ENCODE assay signal across 8 mouse cellular contexts in the genomic region with DNA sequence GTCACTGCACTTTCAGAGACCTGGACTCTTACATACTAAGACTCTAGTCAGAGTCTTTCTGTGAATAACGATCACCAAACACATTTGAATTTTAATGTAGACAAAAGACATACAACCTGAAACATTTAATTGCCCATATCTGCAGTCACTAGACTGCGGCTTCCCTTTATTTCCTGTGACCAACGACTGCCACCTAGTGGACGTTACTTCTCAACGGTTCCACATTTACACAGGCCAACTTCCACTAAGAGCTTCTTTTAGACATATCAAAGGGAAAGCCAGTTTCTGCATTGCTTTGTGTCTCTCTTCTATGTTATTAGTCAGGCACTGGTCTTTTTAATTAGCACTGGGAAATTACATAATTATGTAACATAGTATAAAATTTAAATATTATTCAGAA. TPM values are rescaled to one million over a fixed set of nuclear protein-coding genes. Genes with fewer than 3 reads are reported as not detected.
A peak's percentile ranks its signal among the peaks of the same experiment; 100 is the strongest.
DNase-seq lines count a peak whose midpoint lies in the region; ATAC-seq and TF ChIP-seq lines count a peak whose summit lies in the region.

No protein-coding gene starts in this region.

- no peaks in the 10 kb centered on the region for H3K36me3 ChIP-seq in ES-E14 (ENCODE audit: control insufficient read depth, insufficient read depth, low read length, poor library complexity, severe bottlenecking)
- no peaks in the 10 kb centered on the region for H3K36me3 ChIP-seq in kidney, postnatal 0 days (ENCODE audit: insufficient read depth, low read length)
- no peaks in the 10 kb centered on the region for H3K36me3 ChIP-seq in liver, embryonic 16.5 days (ENCODE audit: control insufficient read depth, insufficient read depth)
- H3K36me3 ChIP-seq in neural tube, embryonic 13.5 days, result peaks cover 12% of the 10 kb centered on the region

- peak; percentile 75 for DNase-seq in A20 (ENCODE audit: low read depth, low spot score)
- peak; percentile 67 for DNase-seq in ES-E14 (ENCODE audit: low read depth, low spot score)
- DNase-seq in cerebellum, adult 9-11 months, result peak; percentile 22
- peak; percentile 18 to 50 for DNase-seq in frontal cortex, postnatal 14 days (ENCODE audit: low spot score in 2 of 2)
- peak; percentile 94 for DNase-seq in kidney, postnatal 0 days (ENCODE audit: low spot score)
- no peak for DNase-seq in ovary, adult 18-20 months (ENCODE audit: low spot score)

- no peak overlapping the region for H3K27ac ChIP-seq in ES-E14 (ENCODE audit: insufficient read depth, low read depth, low read length, poor library complexity, severe bottlenecking)
- no peak overlapping the region for H3K27ac ChIP-seq in kidney, postnatal 0 days
- no peak overlapping the region for H3K27ac ChIP-seq in liver, embryonic 16.5 days (ENCODE audit: low read length)
- H3K27ac ChIP-seq in neural tube, embryonic 13.5 days (replicated peaks), result no peak overlapping the region

- H3K9ac ChIP-seq in ES-E14 (ENCODE audit: insufficient read depth, low read depth, low read length, poor library complexity, severe bottlenecking), result no peak overlapping the region
- H3K9ac ChIP-seq in kidney, postnatal 0 days (ENCODE audit: low read depth, low read length), result no peak overlapping the region
- no peak overlapping the region for H3K9ac ChIP-seq in liver, embryonic 16.5 days (ENCODE audit: low read depth, low read length)
- H3K9ac ChIP-seq in neural tube, embryonic 13.5 days, result no peak overlapping the region

- WGBS in kidney, postnatal 0 days, result 5% methylated on average over 5 of the region's 5 CpGs
- 5% methylated on average over 5 of the region's 5 CpGs for WGBS in liver, embryonic 16.5 days (ENCODE audit: insufficient replicate concordance)
- WGBS in neural tube, embryonic 13.5 days, result 7% methylated on average over 5 of the region's 5 CpGs

- no peaks in the 10 kb centered on the region for H3K9me3 ChIP-seq in ES-E14 (ENCODE audit: control insufficient read depth, insufficient read depth, low read depth, low read length)
- no peaks in the 10 kb centered on the region for H3K9me3 ChIP-seq in kidney, postnatal 0 days (replicated peaks; ENCODE audit: low read length)
- H3K9me3 ChIP-seq in liver, embryonic 16.5 days (replicated peaks; ENCODE audit: control insufficient read depth, low read length), result no peaks in the 10 kb centered on the region
- H3K9me3 ChIP-seq in neural tube, embryonic 13.5 days, result no peaks in the 10 kb centered on the region

- no peak overlapping the region for H3K4me2 ChIP-seq in kidney, postnatal 0 days (ENCODE audit: low read length)
- no peak overlapping the region for H3K4me2 ChIP-seq in liver, embryonic 16.5 days (ENCODE audit: low read depth, low read length)
- H3K4me2 ChIP-seq in neural tube, embryonic 13.5 days, result no peak overlapping the region

- peak; percentile 92 for TF ChIP-seq CTCF in kidney, postnatal 0 days (IDR thresholded peaks at IDR 0.05; ENCODE audit: low read depth)

- H3K27me3 ChIP-seq in kidney, postnatal 0 days (ENCODE audit: insufficient read depth, low read length), result no peaks in the 10 kb centered on the region
- H3K27me3 ChIP-seq in liver, embryonic 16.5 days (ENCODE audit: control insufficient read depth, insufficient read depth, low read depth, low read length), result no peaks in the 10 kb centered on the region
- no peaks in the 10 kb centered on the region for H3K27me3 ChIP-seq in neural tube, embryonic 13.5 days

- no peak overlapping the region for H3K4me3 ChIP-seq in ES-E14 (ENCODE audit: insufficient read depth in 1 of 2, low read depth in 1 of 2, low read length in 2 of 2, poor library complexity in 1 of 2, severe bottlenecking in 1 of 2)
- no peak overlapping the region for H3K4me3 ChIP-seq in kidney, postnatal 0 days (replicated peaks; ENCODE audit: low read depth, low read length)
- H3K4me3 ChIP-seq in liver, embryonic 16.5 days (ENCODE audit: low read depth, low read length), result no peak overlapping the region
- H3K4me3 ChIP-seq in neural tube, embryonic 13.5 days, result no peak overlapping the region

- ATAC-seq in kidney, postnatal 0 days (replicated peaks; ENCODE audit: low FRiP score, low read depth), result no peak; the same call in 1 of the 2 replicates
- peak; percentile 43; the same call in 1 of the 2 replicates for ATAC-seq in liver, embryonic 16.5 days (ENCODE audit: low read depth)
- peak; percentile 69 for ATAC-seq in neural tube, embryonic 13.5 days (ENCODE audit: low read depth)

- in situ Hi-C loops in ES-E14 (cut with MboI; ENCODE audit: low sequenced_read_pairs in 2 of 2, unreplicated experiment in 2 of 2), result no loop called here

- H3K4me1 ChIP-seq in ES-E14 (ENCODE audit: control insufficient read depth in 2 of 2, insufficient read depth in 2 of 2, low read length in 2 of 2, poor library complexity in 1 of 2), result 0 out of 4 replicates have a peak, but pooled peaks cover 0 to 1% of the 10 kb centered on the region in 2 experiments
- H3K4me1 ChIP-seq in kidney, postnatal 0 days (replicated peaks; ENCODE audit: insufficient read depth, low read length), result no peaks in the 10 kb centered on the region
- no peaks in the 10 kb centered on the region; the same call in 1 of the 2 replicates for H3K4me1 ChIP-seq in liver, embryonic 16.5 days (ENCODE audit: control insufficient read depth, low read depth, low read length)
- 0 out of 2 replicates have a peak, but pooled peaks cover 3% of the 10 kb centered on the region for H3K4me1 ChIP-seq in neural tube, embryonic 13.5 days (replicated peaks)

TF ChIP-seq in ES-E14, 5 proteins besides CTCF, POLR2A, EP300 and RAD21:
- no peak for TF ChIP-seq ZNF384 (IDR thresholded peaks at IDR 0.05; ENCODE audit: low read depth, low read length)
- no peak for TF ChIP-seq CHD2 (IDR thresholded peaks at IDR 0.05; ENCODE audit: low read depth, low read length)
- no peak for TF ChIP-seq MAFK (IDR thresholded peaks at IDR 0.05; ENCODE audit: insufficient read depth, low read depth, low read length)
- no peak for TF ChIP-seq HCFC1 (IDR thresholded peaks at IDR 0.05; ENCODE audit: borderline replicate concordance, insufficient read depth, low read length)
TF ChIP-seq in ES-E14: peak in this region for 0.

RNA-seq across cellular contexts. Expression of gene Abca6, which starts 20.2 kb away (rescaled TPM):
- total RNA-seq in ES-E14 (2012; rRNA removed), result 0.05 and 0.18 TPM in 2 replicates
- polyA plus RNA-seq in kidney, postnatal 0 days (2015; fragmentation: Nextera tagmentation; extraction: Ambion mirVana), result 0.37 and 0.54 TPM in 2 replicates
- polyA plus RNA-seq in liver, embryonic 16.5 days (2015; fragmentation: Nextera tagmentation; extraction: Ambion mirVana), result 8.2 and 10.7 TPM in 2 replicates
- 0.26 and 0.35 TPM in 2 replicates for polyA plus RNA-seq in neural tube, embryonic 13.5 days (2015; fragmentation: Nextera tagmentation; extraction: Ambion mirVana)
